Mouse (Mus musculus) megakaryocyte-erythroid progenitor cell, adult 5-6 weeks (primary cell): ENCODE measurements around the gene Fv1. TPM values are rescaled to one million over a fixed set of nuclear protein-coding genes. Genes with fewer than 3 reads are reported as not detected.

Source experiments
- ATAC-seq: replicated peaks from 2 replicates; pipeline ENCODE4 v1.8.0; 2016; ENCODE audit warnings: mild to moderate bottlenecking, inconsistent platforms; ENCODE audit not compliant: severe bottlenecking, poor library complexity, low FRiP score, low TSS enrichment
- total RNA-seq, 2 experiments: library from RNA; stranded (forward) in 1 of 2; stranded (reverse) in 1 of 2; fragments of 200-1000, 215-1000 nt in 1 of 2; fragments of >200 nt in 1 of 2; fragmentation: Nextera tagmentation in 1 of 2; gene quantifications; 2 replicates each; pipeline ENCODE4 v1.2.3; 2014 to 2017

The Fv1 gene
- total RNA-seq, 2 experiments from 2014 or later = 6.2 to 10.4 TPM

DNA sequence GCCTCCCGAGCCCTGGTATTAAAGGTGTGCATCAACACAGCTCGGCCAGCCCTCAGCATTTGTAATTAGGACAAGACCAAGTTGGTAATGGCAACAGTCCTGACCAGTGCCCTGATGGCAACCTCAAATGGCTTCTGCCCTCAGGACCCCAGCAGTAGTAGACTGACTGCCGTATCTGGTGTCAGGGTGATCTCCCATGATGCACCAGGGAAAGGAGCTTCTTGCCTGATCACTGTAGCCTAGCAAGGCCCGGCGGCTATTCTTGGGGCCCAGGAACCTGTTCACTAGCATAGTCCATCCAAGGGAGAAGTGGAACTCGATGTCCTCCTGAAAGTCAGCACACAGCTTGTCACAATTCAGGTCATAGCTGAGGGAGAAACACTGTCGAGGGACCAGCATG is 13.0 kb downstream of the Fv1 start:
- no peak for ATAC-seq

- no peak for ATAC-seq
Observed at GRCm38 (mm10) chr4:147883041-147883440, 14.3 kb downstream of the Fv1 start.

DNA sequence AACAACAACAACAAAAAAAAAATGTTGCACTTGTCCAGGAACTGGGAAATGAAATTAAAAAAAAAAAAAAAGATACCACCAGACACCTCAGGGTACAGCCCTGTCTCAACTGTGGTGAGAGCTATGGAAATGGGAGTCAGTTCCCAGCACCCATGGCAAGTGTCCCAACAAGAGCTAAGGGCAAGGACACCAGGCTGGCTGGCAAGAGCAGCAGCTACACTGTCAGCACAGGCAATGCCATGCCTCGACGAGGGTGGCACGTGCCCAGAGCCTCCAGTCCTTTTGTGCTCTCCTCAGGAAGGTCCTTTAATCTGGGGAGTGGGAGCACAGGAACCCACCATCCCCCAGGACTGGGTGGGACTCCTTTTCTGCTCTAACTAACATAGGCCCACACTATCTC is 15.4 kb downstream of the Fv1 start:
- no peak for ATAC-seq

- ATAC-seq = no peak
Observed at GRCm38 (mm10) chr4:147886158-147886557, 17.4 kb downstream of the Fv1 start.

GRCm38 (mm10) chr4:147887277-147887676 is 18.5 kb downstream of the Fv1 start:
- no peak for ATAC-seq

GRCm38 (mm10) chr4:147888237-147888636 is 19.5 kb downstream of the Fv1 start:
- ATAC-seq = peak; percentile 89

DNA sequence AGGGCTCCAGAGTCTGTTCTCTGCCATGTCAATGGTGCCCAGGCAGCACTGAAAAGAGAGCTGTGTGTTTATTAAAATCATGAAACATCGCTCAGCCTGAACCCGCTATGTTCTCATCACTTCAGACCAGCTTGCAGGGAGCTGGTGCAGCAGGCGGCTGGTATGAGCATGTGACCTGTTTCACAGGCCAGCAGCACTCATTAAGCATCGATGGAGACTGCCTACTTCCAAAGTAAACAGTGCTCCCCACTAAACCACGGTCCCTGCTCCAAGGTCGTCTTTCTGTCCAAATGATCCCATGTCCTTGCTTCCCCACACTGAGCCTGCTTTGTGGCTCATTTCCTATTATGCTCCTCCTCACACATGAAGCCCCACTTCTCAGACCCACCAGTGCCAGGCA is 21.6 kb downstream of the Fv1 start:
- ATAC-seq = no peak

- no peak for ATAC-seq
Observed at GRCm38 (mm10) chr4:147895815-147896330, 27.1 kb downstream of the Fv1 start.

- ATAC-seq = no peak
Observed at GRCm38 (mm10) chr4:147896411-147896810, 27.6 kb downstream of the Fv1 start.

GRCm38 (mm10) chr4:147897348-147897747 is 28.6 kb downstream of the Fv1 start:
- ATAC-seq = no peak

GRCm38 (mm10) chr4:147900452-147900851 is 31.7 kb downstream of the Fv1 start:
- ATAC-seq = no peak

DNA sequence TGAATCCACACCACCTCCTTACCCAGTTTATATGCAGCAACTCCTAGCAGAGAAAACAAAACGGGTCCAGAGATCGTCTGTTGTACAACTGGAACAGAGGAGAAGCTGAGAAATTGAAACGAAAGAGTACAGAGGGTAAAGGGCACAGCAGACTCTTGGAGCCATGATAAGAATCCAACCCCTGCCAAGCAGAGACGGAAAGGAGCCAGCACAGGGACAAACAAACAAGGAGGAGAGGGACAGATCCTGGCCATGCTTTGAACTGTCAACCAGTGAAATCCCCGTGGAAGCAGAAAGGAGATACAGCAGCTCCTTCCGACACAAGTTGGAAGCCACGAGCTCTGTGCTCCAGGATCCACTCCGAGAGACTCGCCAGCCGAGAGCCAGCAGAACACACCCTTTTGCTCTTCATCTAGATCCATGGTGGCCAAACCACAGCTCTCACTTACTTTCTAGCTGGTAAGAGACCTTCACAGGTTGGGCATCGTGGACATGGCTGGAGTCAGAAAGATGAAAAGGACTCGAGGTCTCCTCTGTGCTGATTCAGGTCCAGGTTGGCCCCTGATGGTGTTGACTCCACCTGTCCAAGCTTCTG is 34.2 kb downstream of the Fv1 start:
- ATAC-seq = no peak

GRCm38 (mm10) chr4:147903601-147904000 is 34.8 kb downstream of the Fv1 start:
- ATAC-seq = no peak

- ATAC-seq = peak; percentile 91
Observed at GRCm38 (mm10) chr4:147904313-147905089, 35.7 kb downstream of the Fv1 start, which contains the start of gene Mfn2. Gene Mfn2, minus strand, starts transcription at chr4:147904704.

DNA sequence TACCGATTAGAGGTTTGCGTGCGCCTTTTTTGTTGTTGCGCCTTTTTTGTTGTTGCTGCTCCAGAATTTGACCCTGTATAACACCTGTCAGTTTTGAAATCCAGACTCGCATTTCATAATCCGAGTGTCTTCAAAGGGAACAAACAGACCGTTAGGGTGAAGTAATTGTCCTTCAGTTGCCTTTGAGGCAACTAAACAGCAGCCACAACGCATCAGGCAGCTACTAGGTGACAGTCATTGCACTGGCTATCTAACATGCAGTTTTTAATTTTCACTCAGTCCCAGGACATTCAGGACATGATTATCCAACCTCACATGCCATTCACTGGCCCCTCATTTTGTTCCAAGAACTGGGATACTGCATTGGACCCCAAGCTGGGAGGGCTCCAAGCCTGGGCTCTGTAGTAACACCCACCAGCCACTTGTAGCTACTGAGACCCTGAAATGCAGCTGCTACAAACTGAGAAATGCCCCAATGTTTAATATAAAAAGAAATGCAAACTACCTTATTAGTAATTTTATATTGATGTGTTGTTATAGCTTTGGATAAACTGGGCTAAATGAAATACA is 36.4 kb downstream of the Fv1 start:
- no peak for ATAC-seq

GRCm38 (mm10) chr4:147906230-147906629 is 37.5 kb downstream of the Fv1 start:
- no peak for ATAC-seq

GRCm38 (mm10) chr4:147909486-147909885 is 40.7 kb downstream of the Fv1 start:
- ATAC-seq = no peak

GRCm38 (mm10) chr4:147918459-147919121 is 49.8 kb downstream of the Fv1 start:
- peak; percentile 90 for ATAC-seq
